Mouse (Mus musculus) spleen, postnatal 10 days (tissue): ENCODE measurements around the gene Sh3pxd2a.
A peak's percentile ranks its signal among the peaks of the same experiment; 100 is the strongest.

Experiments used
- DNase-seq, 2 experiments: peaks; one replicate each; pipeline ENCODE4 v3.0.0; 2021 to 2022; ENCODE audit warnings: low spot score in 2 of 2

Sh3pxd2a gene

GRCm38 (mm10) chr19:47439726-47440434 is 24.3 kb downstream of the Sh3pxd2a start:
- DNase-seq = no peak

- DNase-seq = no peak
These were observed 25.8 kb downstream of the Sh3pxd2a start for GRCm38 (mm10) chr19:47438445-47438844.

- no peak for DNase-seq
These were observed 27.2 kb downstream of the Sh3pxd2a start for GRCm38 (mm10) chr19:47437040-47437439.

- no peak for DNase-seq
These were observed 28.0 kb downstream of the Sh3pxd2a start for GRCm38 (mm10) chr19:47436236-47436635.

- no peak for DNase-seq
These were observed 29.5 kb downstream of the Sh3pxd2a start for GRCm38 (mm10) chr19:47434655-47435054.

- DNase-seq = peak; percentile 61 to 78
These were observed 31.9 kb downstream of the Sh3pxd2a start for GRCm38 (mm10) chr19:47432339-47432738.

- peak; percentile 37 to 58 for DNase-seq
These were observed 32.8 kb downstream of the Sh3pxd2a start for GRCm38 (mm10) chr19:47431189-47431931.

- DNase-seq = no peak
These were observed 34.0 kb downstream of the Sh3pxd2a start for GRCm38 (mm10) chr19:47430160-47430559.

- DNase-seq = no peak
These were observed 35.0 kb downstream of the Sh3pxd2a start for GRCm38 (mm10) chr19:47429245-47429644.

- DNase-seq = no peak
These were observed 35.4 kb downstream of the Sh3pxd2a start for GRCm38 (mm10) chr19:47428794-47429193.

- DNase-seq = no peak
These were observed 36.1 kb downstream of the Sh3pxd2a start for GRCm38 (mm10) chr19:47427841-47428789.

- no peak for DNase-seq
These were observed 40.6 kb downstream of the Sh3pxd2a start for GRCm38 (mm10) chr19:47423632-47424031.

GRCm38 (mm10) chr19:47421128-47421898 is 42.9 kb downstream of the Sh3pxd2a start:
- no peak for DNase-seq

- no peak for DNase-seq
These were observed 43.7 kb downstream of the Sh3pxd2a start for GRCm38 (mm10) chr19:47420539-47420938.

GRCm38 (mm10) chr19:47419208-47419607 is 45.0 kb downstream of the Sh3pxd2a start:
- DNase-seq = no peak

GRCm38 (mm10) chr19:47416161-47416560 is 48.0 kb downstream of the Sh3pxd2a start:
- no peak for DNase-seq

- no peak for DNase-seq
These were observed 49.9 kb downstream of the Sh3pxd2a start for GRCm38 (mm10) chr19:47414142-47414905.

- DNase-seq = no peak
These were observed 50.7 kb downstream of the Sh3pxd2a start for GRCm38 (mm10) chr19:47413458-47414005.

GRCm38 (mm10) chr19:47412566-47413248 is 51.5 kb downstream of the Sh3pxd2a start:
- DNase-seq = peak in 1 of 2 experiments; percentile 52

GRCm38 (mm10) chr19:47410301-47410700 is 53.9 kb downstream of the Sh3pxd2a start:
- DNase-seq = no peak
